Mouse (Mus musculus) embryonic facial prominence, embryonic 10.5 days (tissue): ENCODE measurements around the gene Cplx2. TPM values are rescaled to one million over a fixed set of nuclear protein-coding genes. Genes with fewer than 3 reads are reported as not detected.

Source experiments
- DNase-seq: peaks from one replicate; pipeline ENCODE4 v3.0.0-alpha.2; 2017; ENCODE audit warnings: low spot score
- H3K27ac ChIP-seq: fragments of 300-500 bp; sonication (generic); replicated peaks from 2 replicates; pipeline ENCODE4 v1.5.1; 2016; ENCODE audit warnings: mild to moderate bottlenecking
- H3K27me3 ChIP-seq: fragments of 300-500 bp; sonication (generic); replicated peaks from 2 replicates; pipeline ENCODE4 v1.6.1; 2016; ENCODE audit warnings: low read depth, mild to moderate bottlenecking; ENCODE audit not compliant: poor library complexity, severe bottlenecking
- H3K36me3 ChIP-seq: fragments of 300-500 bp; sonication (generic); replicated peaks from 2 replicates; pipeline ENCODE4 v1.6.1; 2016; ENCODE audit warnings: mild to moderate bottlenecking, moderate library complexity
- H3K4me1 ChIP-seq: fragments of 300-500 bp; sonication (generic); 2 replicates; pipeline ENCODE4 v1.6.1; 2016
- H3K4me3 ChIP-seq: fragments of 300-500 bp; sonication (generic); 2 replicates; pipeline ENCODE4 v1.5.1; 2016; ENCODE audit warnings: mild to moderate bottlenecking, moderate library complexity
- H3K9me3 ChIP-seq: fragments of 300-500 bp; sonication (generic); 2 replicates; pipeline ENCODE4 v1.6.1; 2016; ENCODE audit warnings: mild to moderate bottlenecking
- WGBS: fragments of 180-500 bp; shearing (Covaris S2); methylation state at CpG from one replicate; pipeline ENCODE4 v1.1.7; 2016; 5-methylcytosine and 5-hydroxymethylcytosine counted together
- polyA plus RNA-seq: library from polyadenylated mRNA; unstranded; fragments of >200 nt; fragmentation: Nextera tagmentation; extraction: Ambion mirVana; gene quantifications from 2 replicates; pipeline ENCODE4 v1.2.1, GENCODE M21; 2016

The Cplx2 gene
- polyA plus RNA-seq, 1 experiment from 2014 or later: 6.9 TPM

DNA sequence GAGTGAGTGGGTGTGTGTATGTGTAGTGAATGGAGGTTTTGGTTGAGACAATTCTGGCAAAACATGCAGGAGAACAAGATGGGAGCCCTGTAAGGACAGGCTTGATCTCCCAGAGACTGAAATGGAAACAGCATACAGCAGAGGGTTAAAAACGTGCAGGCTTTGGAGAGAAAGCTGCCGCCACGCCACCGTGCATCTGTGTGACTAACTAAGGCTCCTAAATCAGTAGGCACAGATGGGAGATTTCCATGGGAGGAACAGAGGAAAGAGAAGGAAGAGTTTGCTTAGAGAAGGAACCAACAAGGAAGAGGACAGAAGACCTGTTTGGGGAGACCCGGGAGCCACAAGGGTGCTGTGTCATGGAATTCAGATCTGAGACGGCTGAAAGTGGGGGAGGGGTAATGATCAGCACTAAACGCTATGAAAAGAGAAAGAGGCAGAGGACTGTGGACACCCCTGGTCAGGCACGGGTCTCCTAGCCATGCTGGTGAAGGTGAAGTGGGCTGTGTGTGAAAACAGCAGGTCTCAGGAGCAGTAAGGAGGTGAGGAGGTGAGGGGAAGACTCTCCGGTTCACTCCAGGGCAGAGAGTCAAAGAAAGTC is 3.1 kb downstream of the Cplx2 start:
- Histone ChIP-seq H3K4me1 (peaks cover 38% of the 10 kb centered on the region), H3K27me3 (peaks cover 61% of the 10 kb centered on the region), H3K27ac (no peak overlapping the region), H3K36me3 (0 out of 2 replicates have a peak, but pooled peaks cover 3% of the 10 kb centered on the region), H3K9me3 (0 out of 2 replicates have a peak, but pooled peaks cover 5% of the 10 kb centered on the region), H3K4me3 (no peak overlapping the region)
- 45% methylated on average over 9 of the region's 9 CpGs for WGBS
- no peak for DNase-seq

DNA sequence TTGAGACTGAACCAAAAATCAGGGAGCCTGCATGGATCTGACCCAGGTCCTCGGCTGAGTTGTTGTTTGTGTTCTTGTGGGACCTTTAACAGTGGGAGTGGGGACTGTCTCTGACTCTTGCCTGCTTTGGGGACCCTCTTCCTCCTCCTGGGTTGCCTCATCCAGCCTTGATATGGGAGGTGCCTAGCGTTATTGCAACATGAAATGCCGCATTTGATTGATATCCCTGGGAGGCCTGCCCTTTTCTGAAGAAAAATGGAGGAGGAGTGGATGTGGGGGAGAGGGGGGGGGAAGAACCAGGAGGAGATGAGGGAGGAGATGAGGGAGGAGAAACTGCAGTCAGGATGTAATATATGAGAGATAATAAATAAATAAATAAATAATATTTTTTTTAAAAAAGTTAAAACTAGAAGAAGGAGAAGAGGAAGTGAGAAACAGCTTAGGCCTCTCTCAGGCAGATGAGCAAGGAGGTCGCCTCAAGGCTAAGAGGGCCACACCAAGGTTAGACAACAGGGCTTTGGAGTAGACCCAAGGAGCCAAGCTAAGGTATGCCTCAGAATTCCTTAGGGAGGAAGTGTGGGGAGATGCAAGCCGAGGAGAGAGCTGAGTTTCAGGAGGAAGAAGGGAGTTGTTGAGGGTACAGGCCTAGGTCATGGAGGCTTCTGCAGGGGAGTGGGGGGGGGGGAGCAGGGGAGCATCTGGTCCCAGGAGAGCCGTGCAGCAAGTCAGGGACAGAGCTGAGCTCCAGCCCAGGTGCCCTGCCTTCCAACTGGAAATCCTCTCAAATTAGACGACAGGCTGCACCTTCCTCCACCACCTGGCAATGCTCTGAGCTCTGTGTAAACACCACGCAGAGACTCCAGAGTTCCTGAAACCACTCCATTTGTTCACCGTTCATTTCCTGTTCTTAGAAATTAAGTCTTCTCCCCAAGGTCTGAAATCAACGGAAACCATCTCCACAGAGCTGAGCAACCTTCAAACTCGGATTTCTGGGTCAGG is 4.6 kb downstream of the Cplx2 start:
- H3K9me3 ChIP-seq: 0 out of 2 replicates have a peak, but pooled peaks cover 5% of the 10 kb centered on the region
- no peak for DNase-seq
- H3K27ac ChIP-seq: no peak overlapping the region
- H3K4me3 ChIP-seq: no peak overlapping the region
- 66% methylated on average over 11 of the region's 11 CpGs for WGBS
- H3K36me3 ChIP-seq: peaks cover 3% of the 10 kb centered on the region; the same call in 1 of the 2 replicates
- peaks cover 45% of the 10 kb centered on the region for H3K27me3 ChIP-seq
- H3K4me1 ChIP-seq: peaks cover 36% of the 10 kb centered on the region

DNA sequence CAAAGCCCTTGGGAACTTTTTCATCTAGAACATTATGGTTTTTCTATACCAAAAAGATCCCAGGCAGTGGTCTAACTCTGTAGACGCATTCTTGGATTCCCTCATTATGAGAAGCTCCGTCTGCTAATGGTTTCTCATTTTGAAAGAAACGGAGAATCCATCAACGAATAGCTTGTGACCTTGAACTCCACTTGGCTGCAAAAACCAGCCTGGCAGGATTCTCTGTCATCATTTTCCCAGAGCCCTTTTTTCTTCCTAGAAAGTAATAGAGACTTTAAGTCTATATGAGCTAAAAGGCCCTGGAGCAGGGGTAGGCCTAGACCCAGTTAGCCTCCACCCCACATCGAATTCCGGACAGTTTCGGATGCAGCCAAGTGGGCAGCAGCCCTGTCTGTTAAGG is 5.6 kb downstream of the Cplx2 start:
- Histone ChIP-seq H3K36me3 (peaks cover 3% of the 10 kb centered on the region; the same call in 1 of the 2 replicates), H3K4me3 (no peak overlapping the region), H3K27ac (no peak overlapping the region), H3K27me3 (peaks cover 36% of the 10 kb centered on the region), H3K9me3 (0 out of 2 replicates have a peak, but pooled peaks cover 5% of the 10 kb centered on the region), H3K4me1 (peaks cover 27% of the 10 kb centered on the region)
- 85% methylated on average over 7 of the region's 7 CpGs for WGBS
- DNase-seq: no peak

DNA sequence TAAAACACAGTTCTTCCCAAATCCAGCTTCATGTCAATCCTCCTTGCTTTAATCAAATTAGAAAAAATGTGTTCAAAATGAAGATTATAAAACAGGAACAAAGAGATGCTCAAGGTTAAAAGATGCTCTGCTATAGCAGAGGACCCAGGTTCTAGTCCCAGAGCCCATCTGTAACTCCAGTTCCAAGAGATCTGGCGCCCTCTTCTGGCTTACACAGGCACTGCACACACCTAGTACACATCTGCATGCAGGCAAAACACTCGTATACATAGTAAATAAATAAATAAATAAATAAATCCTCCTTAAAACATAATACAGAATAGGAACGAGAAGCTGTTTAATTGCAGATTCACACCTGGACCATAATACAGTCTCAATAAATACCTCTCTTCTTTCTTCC is 6.9 kb downstream of the Cplx2 start:
- Histone ChIP-seq H3K27me3 (peaks cover 23% of the 10 kb centered on the region), H3K4me1 (peaks cover 14% of the 10 kb centered on the region), H3K36me3 (peaks cover 3% of the 10 kb centered on the region; the same call in 1 of the 2 replicates), H3K27ac (no peak overlapping the region), H3K4me3 (no peak overlapping the region), H3K9me3 (0 out of 2 replicates have a peak, but pooled peaks cover 5% of the 10 kb centered on the region)
- DNase-seq: no peak
- 61% methylated on average over 3 of the region's 3 CpGs for WGBS

DNA sequence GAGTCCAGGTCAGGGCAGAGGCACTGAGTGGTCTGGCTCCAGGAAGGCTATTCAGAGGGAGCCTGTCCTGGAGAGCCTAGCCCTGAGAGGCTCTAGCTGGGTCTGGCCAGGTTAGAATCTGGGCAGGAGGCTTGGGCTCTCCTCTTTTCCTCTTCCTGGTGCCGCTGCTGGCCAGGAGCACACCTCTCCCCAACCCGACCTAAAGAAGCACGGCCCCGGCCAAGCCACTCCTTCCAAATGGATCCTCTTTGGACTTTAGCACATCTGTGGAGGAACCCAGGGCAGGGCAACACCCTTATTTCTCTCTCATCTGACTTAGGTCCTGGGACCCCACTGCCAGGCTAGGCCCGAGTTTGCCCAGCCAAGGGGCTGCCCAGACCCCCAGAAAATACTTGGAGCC is 9.3 kb downstream of the Cplx2 start:
- Histone ChIP-seq H3K4me3 (no peak overlapping the region), H3K27me3 (peaks cover 9% of the 10 kb centered on the region), H3K27ac (no peak overlapping the region), H3K9me3 (0 out of 2 replicates have a peak, but pooled peaks cover 5% of the 10 kb centered on the region), H3K4me1 (peaks cover 26% of the 10 kb centered on the region), H3K36me3 (peaks cover 3% of the 10 kb centered on the region; the same call in 1 of the 2 replicates)
- 77% methylated on average over 5 of the region's 5 CpGs for WGBS
- DNase-seq: no peak

DNA sequence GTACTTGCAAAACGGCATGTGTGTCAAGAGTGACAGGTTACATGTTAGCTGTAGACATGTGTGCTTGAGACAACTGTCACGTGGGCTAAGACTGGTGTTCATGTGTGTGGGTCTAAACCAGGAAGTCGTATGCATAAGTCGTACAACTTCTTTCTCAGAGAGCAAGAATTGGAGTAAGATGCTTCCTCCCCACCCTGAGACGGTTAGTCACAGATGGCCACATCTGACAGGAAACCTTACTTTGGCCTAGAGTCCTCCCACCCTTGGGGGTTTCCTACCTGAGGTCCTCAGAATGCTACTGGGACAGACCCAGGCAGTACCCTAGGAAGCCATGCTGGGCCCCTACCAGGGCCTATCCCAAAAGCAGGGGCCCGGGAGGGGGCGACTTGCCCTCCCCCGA is 10.2 kb downstream of the Cplx2 start:
- no peak overlapping the region for H3K4me3 ChIP-seq
- 84% methylated on average over 8 of the region's 8 CpGs for WGBS

DNA sequence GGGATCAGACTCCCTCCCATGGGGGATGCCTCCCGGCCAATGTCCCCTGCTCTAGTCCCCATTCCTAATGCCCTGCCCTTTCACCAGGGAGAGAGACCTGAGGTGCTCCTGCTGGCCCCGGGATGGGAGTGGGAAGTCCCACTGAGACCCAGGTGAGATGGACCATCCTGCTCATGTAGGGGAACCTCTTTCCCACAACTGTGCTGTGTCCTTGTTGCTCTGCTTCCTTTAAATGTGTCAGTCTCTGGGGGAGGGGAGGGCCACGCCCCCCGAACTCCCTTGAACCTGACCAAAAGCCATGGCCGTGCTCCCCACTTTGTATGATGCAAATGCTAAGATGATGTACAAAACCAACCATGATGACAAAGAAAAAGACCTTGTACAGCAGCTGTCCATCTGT is 12.4 kb downstream of the Cplx2 start:
- Histone ChIP-seq H3K27me3 (peaks cover 7% of the 10 kb centered on the region), H3K4me1 (peaks cover 22% of the 10 kb centered on the region), H3K36me3 (peaks cover 2% of the 10 kb centered on the region; the same call in 1 of the 2 replicates), H3K27ac (no peak overlapping the region), H3K4me3 (no peak overlapping the region), H3K9me3 (no peaks in the 10 kb centered on the region)
- 78% methylated on average over 5 of the region's 5 CpGs for WGBS
- no peak for DNase-seq

More for the DNA sequence above, 10.2 kb downstream of the Cplx2 start:
- DNase-seq: no peak
- Histone ChIP-seq H3K27ac (no peak overlapping the region), H3K27me3 (peaks cover 9% of the 10 kb centered on the region), H3K36me3 (peaks cover 3% of the 10 kb centered on the region; the same call in 1 of the 2 replicates), H3K9me3 (0 out of 2 replicates have a peak, but pooled peaks cover 5% of the 10 kb centered on the region), H3K4me1 (peaks cover 22% of the 10 kb centered on the region)

DNA sequence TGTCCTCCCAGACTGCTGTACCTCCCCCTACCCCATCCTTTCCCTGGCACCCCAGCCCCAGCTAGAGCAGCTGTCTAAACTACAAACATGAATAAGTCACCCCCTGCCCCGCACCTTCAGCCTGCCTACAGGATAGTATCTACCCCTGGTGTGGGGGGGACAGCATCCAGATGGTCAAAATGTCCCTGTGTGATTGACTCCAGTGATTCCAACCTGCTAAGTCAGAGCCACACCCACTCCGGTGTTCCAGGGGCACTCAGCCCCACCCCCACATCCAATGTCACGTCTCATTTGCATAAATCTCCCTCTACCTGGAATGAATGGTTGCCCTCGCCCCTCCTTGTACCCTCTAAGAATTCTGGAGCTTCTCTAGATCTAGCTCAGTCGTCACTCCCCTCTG is 13.4 kb downstream of the Cplx2 start:
- Histone ChIP-seq H3K27ac (no peak overlapping the region), H3K27me3 (0 out of 2 replicates have a peak, but pooled peaks cover 4% of the 10 kb centered on the region)
- 33% methylated on average over 5 of the region's 5 CpGs for WGBS

DNA sequence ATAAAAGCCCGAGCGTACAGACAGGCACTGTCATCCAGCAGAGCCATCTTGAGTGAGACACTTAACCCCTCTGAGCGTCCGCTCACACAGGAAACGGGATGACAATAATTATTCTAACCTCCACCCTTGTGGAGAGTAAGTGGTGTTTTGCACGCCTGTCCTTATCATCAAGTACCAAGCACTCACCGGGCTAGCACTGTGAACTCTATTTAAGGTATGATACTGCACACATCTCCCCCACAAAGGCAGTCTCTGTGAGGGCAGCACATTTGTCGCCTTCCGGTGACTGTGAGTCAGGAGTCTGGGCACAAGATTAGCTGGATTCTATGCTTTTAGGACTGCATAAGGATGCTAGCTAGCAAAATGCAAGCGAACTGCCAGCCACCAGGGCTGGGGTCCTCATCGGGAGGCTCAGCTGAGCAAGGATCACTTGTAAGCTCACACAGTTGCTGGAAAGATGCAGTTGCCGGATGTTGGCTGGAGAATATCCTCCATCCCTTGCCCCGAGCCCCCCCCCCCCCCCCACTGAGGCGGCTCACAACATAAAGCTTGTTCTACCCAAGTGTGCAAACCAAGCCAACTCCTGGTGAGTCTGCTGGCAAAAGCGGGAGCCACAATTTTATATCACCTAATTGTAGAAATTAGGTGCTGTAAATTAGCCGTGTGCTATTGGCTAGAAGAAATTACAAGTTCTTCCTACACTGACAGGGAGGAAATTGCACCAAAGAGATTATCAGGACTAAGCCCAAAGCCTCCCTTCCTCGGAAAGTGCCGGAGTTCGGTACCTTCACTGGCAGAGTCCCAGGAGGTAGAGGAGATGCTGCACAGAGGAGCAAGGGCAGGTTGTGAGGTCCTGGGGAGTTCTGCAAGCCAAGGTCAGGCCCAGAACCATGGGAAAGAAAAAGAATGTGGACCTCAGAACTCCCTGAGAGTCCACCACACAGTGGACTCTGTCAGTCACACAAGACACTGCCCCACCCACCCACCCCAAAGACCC is 14.2 kb downstream of the Cplx2 start:
- 0 out of 2 replicates have a peak, but pooled peaks cover 4% of the 10 kb centered on the region for H3K27me3 ChIP-seq
- no peaks in the 10 kb centered on the region; the same call in 1 of the 2 replicates for H3K36me3 ChIP-seq
- H3K4me1 ChIP-seq: peaks cover 20% of the 10 kb centered on the region
- WGBS: 68% methylated on average over 19 of the region's 19 CpGs
- H3K27ac ChIP-seq: no peak overlapping the region
- no peak for DNase-seq
- H3K4me3 ChIP-seq: no peak overlapping the region
- H3K9me3 ChIP-seq: no peaks in the 10 kb centered on the region

More for the DNA sequence above, 13.4 kb downstream of the Cplx2 start:
- H3K36me3 ChIP-seq: no peaks in the 10 kb centered on the region; the same call in 1 of the 2 replicates
- no peak for DNase-seq
- H3K4me1 ChIP-seq: peaks cover 22% of the 10 kb centered on the region
- no peak overlapping the region for H3K4me3 ChIP-seq
- H3K9me3 ChIP-seq: no peaks in the 10 kb centered on the region

DNA sequence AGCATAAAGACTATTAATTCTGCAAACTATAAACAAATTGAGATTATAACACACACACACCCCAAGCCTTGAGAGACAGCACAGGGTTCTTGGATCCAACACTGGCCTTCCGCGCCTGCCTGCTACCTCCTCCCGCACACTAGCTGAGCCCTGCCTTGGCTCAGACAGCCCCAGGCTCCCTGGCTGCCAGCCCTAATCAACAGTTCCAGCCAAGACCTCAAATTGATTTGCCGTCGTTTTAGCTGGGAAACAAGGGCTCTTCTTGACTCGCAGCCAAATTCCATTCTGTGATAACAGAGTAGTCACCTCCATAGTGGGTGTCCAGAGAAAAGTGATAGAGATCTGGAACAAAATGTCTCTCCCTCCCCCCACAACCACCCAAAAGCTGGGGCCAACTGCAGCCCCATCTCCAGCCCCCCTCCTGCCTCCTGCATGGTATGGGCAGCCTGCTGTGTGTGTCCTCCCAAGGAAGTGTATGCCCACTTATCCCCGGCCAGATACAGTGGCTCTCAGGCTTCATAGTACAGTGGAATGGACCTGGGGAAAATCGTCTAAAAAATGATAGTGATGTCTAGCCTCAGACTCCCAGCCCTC is 18.9 kb downstream of the Cplx2 start:
- WGBS: 66% methylated on average over 8 of the region's 8 CpGs
- Histone ChIP-seq H3K9me3 (no peaks in the 10 kb centered on the region), H3K4me3 (no peak overlapping the region), H3K27ac (no peak overlapping the region), H3K27me3 (no peaks in the 10 kb centered on the region), H3K36me3 (no peaks in the 10 kb centered on the region), H3K4me1 (peaks cover 2% of the 10 kb centered on the region; the same call in 1 of the 2 replicates)
- no peak for DNase-seq

DNA sequence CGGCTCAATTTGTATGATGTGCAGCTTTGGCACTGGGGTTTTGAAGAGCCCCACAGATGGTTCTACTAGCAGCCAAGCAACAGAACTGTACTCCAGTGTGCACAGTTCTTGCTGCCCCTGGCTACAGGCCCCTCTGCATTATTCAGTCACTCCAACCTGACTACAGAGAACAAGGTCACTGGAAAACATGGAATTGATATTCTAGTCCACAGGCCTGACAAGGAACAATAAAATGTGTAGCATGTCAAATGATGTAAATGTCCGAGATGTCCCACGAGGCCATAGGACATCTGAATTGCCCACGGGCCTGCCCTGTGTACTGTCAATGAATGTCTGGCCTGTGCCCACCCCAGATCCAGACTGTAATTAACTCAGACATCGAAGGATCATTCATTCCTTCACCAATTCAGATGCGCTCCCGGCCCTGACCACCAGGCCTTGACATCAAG is 19.4 kb downstream of the Cplx2 start:
- DNase-seq: no peak
- Histone ChIP-seq H3K4me3 (no peak overlapping the region), H3K27ac (no peak overlapping the region), H3K4me1 (no peaks in the 10 kb centered on the region), H3K27me3 (no peaks in the 10 kb centered on the region), H3K36me3 (no peaks in the 10 kb centered on the region), H3K9me3 (no peaks in the 10 kb centered on the region)
- 89% methylated on average over 7 of the region's 7 CpGs for WGBS
